Mouse (Mus musculus) natural killer cell, adult 2 months (primary cell): ENCODE data around the gene Fbxo11.
"Not testable (repeated sequence)": the region's sequence is repeated elsewhere in the genome, so short reads cannot be mapped to it uniquely, and the experiment has no call there.

ENCODE experiments used
- DNase-seq, 2 experiments: peaks; one replicate each; pipeline ENCODE4 v3.0.0; 2022; ENCODE audit warnings: low spot score in 2 of 2

Gene Fbxo11

GRCm38 (mm10) chr17:88067202-88067901 is 2.3 kb upstream of the Fbxo11 start:
- no peak for DNase-seq

GRCm38 (mm10) chr17:88066799-88067198 is 1.7 kb upstream of the Fbxo11 start:
- no peak for DNase-seq

GRCm38 (mm10) chr17:88065801-88066646 is 933 bp upstream of the Fbxo11 start:
- peak; percentile 85 to 89 for DNase-seq

GRCm38 (mm10) chr17:88064347-88065030 is 602 bp downstream of the Fbxo11 start:
- DNase-seq, result peak; percentile 87 to 88

- DNase-seq, result peak; percentile 63 to 73
Measured at GRCm38 (mm10) chr17:88063980-88064346, 1.1 kb downstream of the Fbxo11 start.

- peak in 1 of 2 experiments; percentile 21 for DNase-seq
Measured at GRCm38 (mm10) chr17:88062860-88063580, 2.1 kb downstream of the Fbxo11 start.

GRCm38 (mm10) chr17:88061942-88062341 is 3.1 kb downstream of the Fbxo11 start:
- no peak for DNase-seq

- DNase-seq, result no peak
Measured at GRCm38 (mm10) chr17:88058280-88058679, 6.8 kb downstream of the Fbxo11 start.

GRCm38 (mm10) chr17:88057846-88058245 is 7.2 kb downstream of the Fbxo11 start:
- no peak for DNase-seq

- DNase-seq, result no peak
Measured at GRCm38 (mm10) chr17:88051679-88052078, 13.4 kb downstream of the Fbxo11 start.

- no peak for DNase-seq
Measured at GRCm38 (mm10) chr17:88050892-88051291, 14.2 kb downstream of the Fbxo11 start.

GRCm38 (mm10) chr17:88050318-88050717 is 14.8 kb downstream of the Fbxo11 start:
- DNase-seq, result no peak

GRCm38 (mm10) chr17:88042099-88043086 is 22.7 kb downstream of the Fbxo11 start:
- DNase-seq, result peak; percentile 48 to 82

GRCm38 (mm10) chr17:88040810-88041209 is 24.3 kb downstream of the Fbxo11 start:
- DNase-seq, result no peak

- no peak for DNase-seq
Measured at GRCm38 (mm10) chr17:88034418-88034817, 30.7 kb downstream of the Fbxo11 start.

- DNase-seq, result no peak
Measured at GRCm38 (mm10) chr17:88031755-88032154, 33.3 kb downstream of the Fbxo11 start.

- DNase-seq, result no peak
Measured at GRCm38 (mm10) chr17:88029194-88029970, 35.7 kb downstream of the Fbxo11 start.

- peak; percentile 53 to 71 for DNase-seq
Measured at GRCm38 (mm10) chr17:88025227-88025626, 39.9 kb downstream of the Fbxo11 start.

- DNase-seq, result no peak
Measured at GRCm38 (mm10) chr17:88023924-88024323, 41.2 kb downstream of the Fbxo11 start.

- not testable (repeated sequence) for DNase-seq
Measured at GRCm38 (mm10) chr17:88016027-88016426, 49.1 kb downstream of the Fbxo11 start.
